Mouse (Mus musculus): ENCODE results near the gene H60b. TPM values are rescaled to one million over a fixed set of nuclear protein-coding genes. Genes with fewer than 3 reads are reported as not detected.
A peak's percentile ranks its signal among the peaks of the same experiment; 100 is the strongest.
"Not testable (repeated sequence)": the region's sequence is repeated elsewhere in the genome, so short reads cannot be mapped to it uniquely, and the experiment has no call there.

H60b gene
- total RNA-seq (2021): not detected
- long read RNA-seq, experiment 1: 0 reads
- long read RNA-seq, experiment 2: 0 reads

- DNase-seq: peak; percentile 47 to 59
These were observed at the start of gene H60b, which contains the start of gene Raet1e for GRCm38 (mm10) chr10:22158310-22158999. H60b (plus strand) TSS chr10:22158586. Raet1e (plus strand) TSS chr10:22158569.

- DNase-seq: peak; percentile 77 to 86
These were observed 17.6 kb upstream of the H60b start for GRCm38 (mm10) chr10:22140665-22141280.

- peak in 1 of 2 experiments; percentile 29 for DNase-seq
These were observed 16.2 kb upstream of the H60b start for GRCm38 (mm10) chr10:22142194-22142593.

GRCm38 (mm10) chr10:22142926-22143325, 15.5 kb upstream of the H60b start:
- no peak for DNase-seq

- DNase-seq: peak; percentile 83 to 88
These were observed 9.8 kb upstream of the H60b start for GRCm38 (mm10) chr10:22148441-22149072.

GRCm38 (mm10) chr10:22149073-22149690, 9.2 kb upstream of the H60b start, which contains the start of gene E030030I06Rik:
E030030I06Rik (minus strand) TSS chr10:22149270.
- peak in 1 of 2 experiments; percentile 65 for DNase-seq

- DNase-seq: peak in 1 of 2 experiments; percentile 59
These were observed 8.5 kb upstream of the H60b start for GRCm38 (mm10) chr10:22149691-22150465.

- DNase-seq: peak in 1 of 2 experiments; percentile 49
These were observed 7.8 kb upstream of the H60b start for GRCm38 (mm10) chr10:22150593-22150992.

- DNase-seq: peak in 1 of 2 experiments; percentile 29
These were observed 7.1 kb upstream of the H60b start for GRCm38 (mm10) chr10:22151056-22151862.

GRCm38 (mm10) chr10:22151863-22152640, 6.3 kb upstream of the H60b start:
- DNase-seq: peak in 1 of 2 experiments; percentile 48

GRCm38 (mm10) chr10:22153147-22153690, 5.2 kb upstream of the H60b start:
- peak in 1 of 2 experiments; percentile 41 for DNase-seq

- DNase-seq: peak in 1 of 2 experiments; percentile 49
These were observed 4.3 kb upstream of the H60b start for GRCm38 (mm10) chr10:22154127-22154526.

- DNase-seq: no peak
These were observed 3.3 kb upstream of the H60b start for GRCm38 (mm10) chr10:22154871-22155799.

GRCm38 (mm10) chr10:22159131-22159561, 760 bp downstream of the H60b start:
- DNase-seq: no peak

- no peak for DNase-seq
These were observed 1.3 kb downstream of the H60b start for GRCm38 (mm10) chr10:22159581-22160140.

GRCm38 (mm10) chr10:22163279-22163678, 4.9 kb downstream of the H60b start:
- not testable (repeated sequence) for DNase-seq

- DNase-seq: peak; percentile 68 to 85
These were observed 5.6 kb downstream of the H60b start for GRCm38 (mm10) chr10:22163705-22164583.

Data from heart, adult 18-20 months (tissue).